Mouse (Mus musculus) heart, embryonic 10.5 days (tissue): Measurements from ENCODE around the gene Hbp1. TPM values are rescaled to one million over a fixed set of nuclear protein-coding genes. Genes with fewer than 3 reads are reported as not detected.

ENCODE experiments used
- DNase-seq: peaks from one replicate; pipeline ENCODE4 v3.0.0-alpha.2; 2017; ENCODE audit warnings: low spot score
- H3K27ac ChIP-seq: fragments of 300-500 bp; sonication (generic); 2 replicates; pipeline ENCODE4 v1.5.1; 2016; ENCODE audit warnings: mild to moderate bottlenecking
- H3K27me3 ChIP-seq: fragments of 300-500 bp; sonication (generic); 2 replicates; pipeline ENCODE4 v1.6.1; 2016; ENCODE audit warnings: mild to moderate bottlenecking; ENCODE audit not compliant: poor library complexity, insufficient read depth, severe bottlenecking
- H3K36me3 ChIP-seq: fragments of 300-500 bp; sonication (generic); 2 replicates; pipeline ENCODE4 v1.6.1; 2016; ENCODE audit warnings: mild to moderate bottlenecking, moderate library complexity
- H3K4me1 ChIP-seq: fragments of 300-500 bp; sonication (generic); 2 replicates; pipeline ENCODE4 v1.6.1; 2016; ENCODE audit warnings: mild to moderate bottlenecking
- H3K4me3 ChIP-seq: fragments of 300-500 bp; sonication (generic); 2 replicates; pipeline ENCODE4 v1.5.1; 2016; ENCODE audit warnings: mild to moderate bottlenecking, moderate library complexity
- H3K9me3 ChIP-seq: fragments of 300-500 bp; sonication (generic); 2 replicates; pipeline ENCODE4 v1.6.1; 2016; ENCODE audit warnings: mild to moderate bottlenecking, moderate library complexity
- WGBS: fragments of 180-500 bp; shearing (Covaris S2); methylation state at CpG from one replicate; pipeline ENCODE4 v1.1.7; 2016; 5-methylcytosine and 5-hydroxymethylcytosine counted together
- polyA plus RNA-seq: library from polyadenylated mRNA; unstranded; fragments of >200 nt; fragmentation: Nextera tagmentation; extraction: Ambion mirVana; gene quantifications from 2 replicates; pipeline ENCODE4 v1.2.1, GENCODE M21; 2016

The Hbp1 gene
- polyA plus RNA-seq, 1 experiment from 2014 or later: 84.4 TPM

DNA sequence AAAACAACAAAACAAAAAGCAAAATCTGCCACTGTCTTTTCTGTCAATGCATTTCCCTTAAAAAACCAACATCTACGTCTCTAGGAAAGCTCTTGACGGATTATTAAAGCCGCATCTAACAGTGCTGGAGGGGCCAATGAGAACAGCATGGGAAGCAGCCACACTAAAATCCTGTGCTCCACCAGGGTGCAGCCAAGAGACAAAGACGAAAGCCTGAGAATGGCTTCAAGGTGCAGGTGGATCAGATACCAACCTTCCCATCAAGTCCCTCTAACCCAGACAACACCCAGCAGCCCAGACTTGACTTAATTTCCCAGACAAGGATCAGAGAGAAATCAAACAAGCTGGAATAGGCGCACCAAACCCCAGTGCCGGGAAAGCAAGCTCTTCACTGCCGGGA is 26.2 kb upstream of the Hbp1 start:
- Histone ChIP-seq H3K4me3 (no peak overlapping the region), H3K27ac (no peak overlapping the region), H3K9me3 (no peaks in the 10 kb centered on the region), H3K4me1 (peaks cover 13% of the 10 kb centered on the region), H3K36me3 (no peaks in the 10 kb centered on the region), H3K27me3 (no peaks in the 10 kb centered on the region)
- DNase-seq: no peak
- 51% methylated on average over 7 of the region's 7 CpGs for WGBS

DNA sequence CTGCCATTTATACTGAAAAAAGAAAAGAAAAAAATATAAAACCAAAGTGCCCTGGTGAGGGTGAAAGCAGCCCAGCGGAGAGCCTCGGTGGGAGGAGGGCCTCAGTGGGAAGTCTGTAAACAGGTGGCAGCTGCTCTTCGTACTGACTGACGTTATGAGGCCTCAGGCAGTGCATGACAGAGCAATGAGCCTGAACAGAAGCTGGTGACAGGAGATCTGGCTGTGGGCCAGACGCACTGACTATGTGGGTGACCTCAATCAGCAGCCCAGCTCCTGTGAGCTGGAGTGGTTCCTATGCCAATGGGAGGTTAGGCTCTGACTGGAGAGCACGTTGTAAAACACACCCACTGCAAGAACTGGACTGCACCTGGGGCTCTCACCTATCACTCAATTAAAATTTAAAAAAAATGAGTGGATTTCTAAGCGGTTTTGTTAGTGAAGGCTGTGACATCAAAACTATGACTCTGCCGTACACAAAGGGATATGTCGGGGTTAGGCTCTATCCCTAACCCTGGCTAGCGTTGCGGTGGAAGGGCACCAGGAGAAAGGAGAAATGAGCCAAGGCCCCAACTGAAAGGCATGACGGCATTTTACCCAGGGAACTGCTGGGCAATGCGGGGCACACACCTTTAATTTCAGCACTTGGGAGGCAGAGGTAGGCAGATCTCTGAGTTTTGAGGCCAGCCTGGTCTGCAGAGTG is 23.3 kb upstream of the Hbp1 start:
- Histone ChIP-seq H3K4me1 (peaks cover 20% of the 10 kb centered on the region), H3K4me3 (no peak overlapping the region), H3K36me3 (no peaks in the 10 kb centered on the region), H3K27ac (no peak overlapping the region), H3K27me3 (no peaks in the 10 kb centered on the region), H3K9me3 (no peaks in the 10 kb centered on the region)
- WGBS: 57% methylated on average over 13 of the region's 13 CpGs
- DNase-seq: peak; percentile 93

DNA sequence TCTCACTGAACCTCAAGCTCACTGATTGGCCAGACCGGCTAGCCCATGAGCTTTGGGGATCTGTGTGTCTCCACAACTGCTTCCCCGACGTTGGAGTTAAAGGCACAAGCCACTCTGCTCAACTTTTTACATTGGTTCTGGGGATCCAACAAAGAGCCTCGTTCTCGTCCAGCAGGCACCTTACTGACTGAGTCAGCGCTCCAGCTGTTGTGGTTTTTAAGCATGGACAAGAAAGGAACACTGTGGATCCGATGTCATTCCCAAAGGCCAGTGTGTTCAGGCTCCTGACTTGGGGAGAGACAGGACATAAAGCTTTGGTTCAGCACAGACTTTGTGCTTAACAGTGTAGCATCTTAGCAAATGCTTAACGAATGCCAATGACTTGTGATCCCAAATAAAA is 21.2 kb upstream of the Hbp1 start:
- 85% methylated on average over 8 of the region's 8 CpGs for WGBS
- no peak overlapping the region for H3K27ac ChIP-seq
- no peaks in the 10 kb centered on the region for H3K36me3 ChIP-seq
- no peak for DNase-seq
- H3K4me1 ChIP-seq: peaks cover 18% of the 10 kb centered on the region
- H3K4me3 ChIP-seq: no peak overlapping the region
- no peaks in the 10 kb centered on the region for H3K9me3 ChIP-seq
- H3K27me3 ChIP-seq: no peaks in the 10 kb centered on the region

DNA sequence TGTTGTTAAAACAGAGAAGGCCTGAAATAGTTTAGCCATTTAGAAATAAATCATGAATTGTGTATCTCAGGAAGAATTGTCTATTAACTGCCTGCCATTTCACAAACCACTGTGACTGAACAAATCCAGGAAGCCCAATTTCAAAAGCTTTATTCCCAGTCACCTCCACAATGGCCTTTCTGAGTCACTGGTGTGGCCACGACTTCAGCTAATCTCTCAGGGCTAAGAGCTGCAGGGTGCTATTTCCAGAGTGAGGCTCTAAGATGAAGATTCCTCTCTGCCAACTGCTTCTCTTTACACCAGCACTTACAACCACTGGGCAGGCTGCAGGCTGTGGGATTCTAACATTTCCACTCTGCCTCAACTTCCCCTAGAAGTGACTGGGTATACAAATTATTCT is 18.8 kb upstream of the Hbp1 start:
- no peak overlapping the region for H3K27ac ChIP-seq
- 8% methylated on average over 1 of the region's 1 CpGs for WGBS

DNA sequence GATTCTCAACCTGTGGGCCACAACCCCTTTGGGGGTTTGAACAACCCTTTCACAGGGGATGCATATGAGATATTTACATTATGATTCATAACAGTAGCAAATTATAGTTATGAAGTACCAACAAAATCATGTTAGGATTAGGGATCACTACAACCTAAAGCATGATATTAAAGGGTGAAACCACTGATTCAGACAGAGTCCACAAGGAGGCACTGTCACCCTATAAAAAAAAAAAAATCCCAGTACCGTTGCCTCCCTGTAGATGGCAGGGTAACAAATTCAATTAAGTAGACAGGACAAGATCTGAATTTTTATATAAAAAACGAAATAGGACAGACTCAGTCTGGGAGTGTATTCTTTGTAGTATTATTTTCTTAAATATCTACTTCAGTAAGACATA is 17.2 kb upstream of the Hbp1 start:
- DNase-seq: no peak

More for the DNA sequence above, 18.8 kb upstream of the Hbp1 start:
- Histone ChIP-seq H3K4me3 (no peak overlapping the region), H3K36me3 (no peaks in the 10 kb centered on the region), H3K9me3 (no peaks in the 10 kb centered on the region), H3K4me1 (peaks cover 18% of the 10 kb centered on the region), H3K27me3 (no peaks in the 10 kb centered on the region)
- DNase-seq: no peak

DNA sequence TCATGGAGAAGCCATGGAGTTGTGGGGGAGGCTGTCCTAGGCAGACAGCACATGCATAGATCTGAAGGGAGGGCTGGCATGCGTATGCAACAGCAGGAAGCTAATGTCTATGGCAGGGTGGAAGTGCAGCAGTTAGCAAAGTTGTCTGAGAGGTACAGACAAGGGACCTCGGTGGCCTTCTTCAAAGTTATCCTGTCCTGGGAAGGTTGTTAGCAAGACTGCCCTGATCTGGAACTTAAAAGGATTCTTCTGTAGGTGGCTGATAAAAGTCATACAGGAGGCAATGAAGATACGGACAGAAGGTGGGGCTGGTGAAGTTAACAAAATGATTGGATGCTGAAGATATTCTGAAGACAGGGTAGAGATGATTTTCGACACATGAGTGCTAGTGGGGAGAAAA is 16.1 kb upstream of the Hbp1 start:
- Histone ChIP-seq H3K4me3 (no peak overlapping the region), H3K27me3 (no peaks in the 10 kb centered on the region), H3K36me3 (no peaks in the 10 kb centered on the region), H3K27ac (no peak overlapping the region), H3K4me1 (0 out of 2 replicates have a peak, but pooled peaks cover 9% of the 10 kb centered on the region), H3K9me3 (no peaks in the 10 kb centered on the region)
- WGBS: 66% methylated on average over 4 of the region's 4 CpGs
- DNase-seq: no peak

More for the DNA sequence above, 17.2 kb upstream of the Hbp1 start:
- no peaks in the 10 kb centered on the region for H3K27me3 ChIP-seq
- 0 out of 2 replicates have a peak, but pooled peaks cover 9% of the 10 kb centered on the region for H3K4me1 ChIP-seq
- H3K27ac ChIP-seq: no peak overlapping the region
- H3K4me3 ChIP-seq: no peak overlapping the region
- no peaks in the 10 kb centered on the region for H3K9me3 ChIP-seq
- H3K36me3 ChIP-seq: no peaks in the 10 kb centered on the region
- 8% methylated on average over 2 of the region's 2 CpGs for WGBS

DNA sequence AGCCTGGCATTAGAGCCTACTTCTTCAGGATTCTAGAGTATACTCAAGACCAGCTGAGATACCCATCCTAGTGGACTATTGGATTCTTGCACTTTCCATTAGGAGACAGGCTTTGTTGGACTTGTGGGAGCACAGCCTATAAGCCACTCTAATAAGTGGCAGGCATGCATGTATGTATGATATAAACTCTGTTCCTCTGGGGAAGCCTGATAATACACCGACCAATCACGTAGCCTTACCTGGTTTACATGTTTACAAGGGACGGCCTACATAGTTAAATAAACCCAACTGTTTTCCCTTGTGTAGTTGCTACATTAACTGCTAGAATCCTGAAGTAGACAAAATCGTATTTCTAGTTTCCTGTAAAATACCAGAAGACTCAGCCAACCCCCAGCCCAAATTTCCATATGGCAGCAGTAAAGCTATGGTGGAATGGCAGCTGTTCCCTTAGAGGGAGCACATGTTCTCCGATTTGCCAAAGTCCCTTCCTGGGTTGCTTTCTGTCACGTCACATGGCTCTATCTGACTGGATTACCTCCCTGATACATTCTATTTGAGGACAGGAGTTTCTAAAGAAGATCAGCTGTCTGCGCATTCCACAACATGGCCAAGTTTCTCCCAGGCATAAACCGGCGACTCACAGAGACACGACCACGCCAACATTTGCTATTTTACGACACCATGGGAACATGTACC is 15.3 kb upstream of the Hbp1 start:
- WGBS: 91% methylated on average over 12 of the region's 12 CpGs
- no peaks in the 10 kb centered on the region for H3K27me3 ChIP-seq
- 0 out of 2 replicates have a peak, but pooled peaks cover 9% of the 10 kb centered on the region for H3K4me1 ChIP-seq
- DNase-seq: no peak
- no peaks in the 10 kb centered on the region for H3K9me3 ChIP-seq
- H3K4me3 ChIP-seq: no peak overlapping the region
- H3K27ac ChIP-seq: no peak overlapping the region
- no peaks in the 10 kb centered on the region for H3K36me3 ChIP-seq

DNA sequence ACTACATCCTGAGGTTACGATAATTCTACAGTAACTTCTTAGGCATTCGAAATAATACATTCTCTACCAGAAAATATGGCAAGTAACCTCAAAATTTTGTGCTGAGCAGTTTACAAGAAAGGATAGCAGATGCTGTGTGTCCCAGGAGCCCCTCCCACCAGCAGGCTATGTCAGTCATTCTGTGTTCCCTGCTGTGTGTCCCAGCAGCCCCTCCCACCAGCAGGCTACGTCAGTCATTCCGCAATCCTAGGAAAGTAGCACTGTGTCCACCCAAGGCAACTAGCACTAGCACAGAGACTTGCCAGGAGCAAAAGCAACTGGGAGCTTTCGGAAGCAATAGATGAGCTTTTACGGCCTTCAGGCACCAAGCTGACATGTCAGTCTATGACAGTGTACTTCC is 13.7 kb upstream of the Hbp1 start:
- WGBS: 82% methylated on average over 6 of the region's 6 CpGs
- no peaks in the 10 kb centered on the region for H3K9me3 ChIP-seq

DNA sequence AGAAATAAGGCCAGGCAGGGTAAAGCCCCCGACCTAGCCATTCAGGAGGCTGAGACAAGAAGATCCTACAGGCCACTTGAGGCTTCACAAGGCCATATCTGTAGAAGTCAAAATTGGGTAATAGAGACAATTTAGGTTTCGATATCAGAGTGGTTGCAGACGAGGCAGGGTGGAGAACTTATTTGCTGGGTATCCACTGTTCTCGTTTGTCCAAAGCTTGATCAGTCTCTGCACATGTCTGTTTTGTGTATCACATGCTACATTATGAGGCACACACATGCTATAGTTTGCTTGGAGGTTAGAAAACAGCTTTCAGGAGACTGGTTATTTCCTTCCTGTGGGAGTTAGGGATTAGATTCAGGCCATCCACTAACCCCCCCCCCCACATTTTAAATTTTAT is 5.5 kb upstream of the Hbp1 start:
- Histone ChIP-seq H3K4me3 (no peak overlapping the region), H3K27ac (no peak overlapping the region), H3K9me3 (no peaks in the 10 kb centered on the region), H3K4me1 (0 out of 2 replicates have a peak, but pooled peaks cover 3% of the 10 kb centered on the region), H3K27me3 (no peaks in the 10 kb centered on the region), H3K36me3 (no peaks in the 10 kb centered on the region)
- no peak for DNase-seq
- 86% methylated on average over 4 of the region's 4 CpGs for WGBS

More for the DNA sequence above, 13.7 kb upstream of the Hbp1 start:
- no peak overlapping the region for H3K4me3 ChIP-seq
- no peaks in the 10 kb centered on the region for H3K27me3 ChIP-seq
- H3K36me3 ChIP-seq: no peaks in the 10 kb centered on the region
- H3K4me1 ChIP-seq: 0 out of 2 replicates have a peak, but pooled peaks cover 2% of the 10 kb centered on the region
- H3K27ac ChIP-seq: no peak overlapping the region
- DNase-seq: no peak

DNA sequence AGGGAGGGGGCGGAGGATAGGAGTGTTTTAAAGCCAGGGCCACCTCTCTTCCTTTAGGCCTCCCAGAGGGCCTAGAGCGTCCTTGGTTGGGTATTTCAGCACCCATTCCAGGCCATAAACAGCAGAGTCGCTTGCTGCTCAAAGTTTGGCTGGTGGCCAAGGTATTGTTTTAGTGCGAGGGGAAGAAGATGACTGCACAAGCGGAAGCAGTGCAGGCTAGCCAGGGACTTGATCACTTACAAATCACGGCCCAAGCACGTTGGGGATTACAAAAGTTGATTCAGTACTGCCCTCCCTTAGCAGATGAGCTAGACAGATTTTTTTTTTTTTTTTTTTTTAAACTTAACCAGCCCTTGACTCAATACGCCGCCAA is 310 bp upstream of the Hbp1 start:
- DNase-seq: no peak
- Histone ChIP-seq H3K27ac (peak overlapping the region; percentile 100), H3K27me3 (no peaks in the 10 kb centered on the region), H3K36me3 (no peaks in the 10 kb centered on the region), H3K4me3 (peak overlapping the region; percentile 92), H3K9me3 (no peaks in the 10 kb centered on the region), H3K4me1 (0 out of 2 replicates have a peak, but pooled peaks cover 3% of the 10 kb centered on the region)
- 6% methylated on average over 9 of the region's 9 CpGs for WGBS

DNA sequence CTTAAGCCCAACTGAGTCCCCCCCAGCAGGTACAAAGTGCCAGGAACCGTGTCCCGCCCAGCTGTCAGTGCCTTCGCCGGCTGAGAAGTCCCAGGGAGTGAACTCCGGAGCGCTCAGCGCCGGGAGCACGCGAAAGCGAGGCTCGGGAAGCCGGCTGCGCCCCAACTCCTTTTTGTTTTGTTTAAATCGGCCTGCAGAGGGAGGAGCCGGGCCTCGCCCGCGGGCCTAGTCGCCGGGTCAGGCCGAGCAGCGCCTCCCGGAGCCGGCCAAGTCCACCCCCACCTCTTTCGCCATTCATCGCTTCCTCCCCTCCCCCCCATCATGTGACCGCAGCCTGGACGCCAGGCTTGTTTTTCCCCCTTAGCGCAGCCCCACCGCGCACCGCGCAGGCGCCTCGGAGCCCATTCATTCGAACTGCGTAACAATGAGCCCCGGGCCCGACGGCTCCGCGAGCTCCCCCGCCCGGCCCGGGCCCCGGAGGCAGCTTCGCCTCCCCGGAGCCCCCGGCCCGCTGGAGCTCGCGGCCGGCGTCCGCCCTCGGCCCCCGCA is 1.1 kb downstream of the Hbp1 start:
- peak overlapping the region; percentile 100 for H3K27ac ChIP-seq
- under 1% methylated on average over 57 of the region's 58 CpGs for WGBS
- DNase-seq: peak; percentile 97
- H3K4me1 ChIP-seq: 0 out of 2 replicates have a peak, but pooled peaks cover 3% of the 10 kb centered on the region
- no peaks in the 10 kb centered on the region for H3K27me3 ChIP-seq
- peak overlapping the region; percentile 92 for H3K4me3 ChIP-seq
- H3K9me3 ChIP-seq: no peaks in the 10 kb centered on the region
- H3K36me3 ChIP-seq: no peaks in the 10 kb centered on the region

DNA sequence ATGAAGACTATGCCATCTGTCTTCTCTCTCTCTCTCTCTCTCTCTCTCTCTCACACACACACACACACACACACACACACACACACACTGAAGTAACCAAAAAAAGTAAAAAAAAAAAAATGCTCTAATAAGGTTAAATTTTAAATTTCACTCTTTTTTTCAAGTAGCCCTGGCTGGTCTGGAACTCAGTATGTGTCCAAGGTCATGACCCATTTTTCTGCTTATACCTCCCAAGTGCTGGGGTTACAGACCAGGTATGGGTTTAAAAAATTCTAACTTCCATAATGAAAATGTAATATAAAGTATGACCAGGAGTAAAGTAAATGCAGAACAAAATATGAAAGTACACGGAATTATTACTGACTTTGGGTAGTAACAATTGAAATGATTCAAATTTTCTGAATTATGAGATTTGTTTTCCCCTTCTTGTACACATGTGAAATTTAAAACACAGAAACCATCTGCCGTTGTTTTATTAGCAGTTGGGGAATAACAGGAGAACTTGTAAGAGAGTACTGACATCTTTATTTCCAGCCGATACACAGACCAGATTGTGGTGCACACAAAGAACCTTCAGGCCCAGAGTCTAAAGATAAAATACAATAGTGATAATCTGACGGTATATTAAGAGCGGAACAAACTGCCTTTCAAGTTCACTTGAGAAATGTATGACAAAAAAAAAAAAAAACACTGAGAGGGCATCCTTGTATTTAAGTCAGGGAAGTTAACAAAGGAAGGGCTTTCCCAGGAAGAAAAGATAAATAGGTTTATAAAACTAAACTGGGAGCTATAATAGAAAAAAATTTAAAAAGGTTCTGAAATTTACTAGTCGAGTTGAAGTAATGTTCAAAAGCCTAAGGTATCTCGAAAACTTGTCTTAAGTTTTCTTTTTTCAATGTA is 2.0 kb downstream of the Hbp1 start:
- Histone ChIP-seq H3K4me1 (0 out of 2 replicates have a peak, but pooled peaks cover 3% of the 10 kb centered on the region), H3K27ac (peak overlapping the region; percentile 100), H3K4me3 (peak overlapping the region; percentile 92), H3K9me3 (no peaks in the 10 kb centered on the region), H3K36me3 (peaks cover 4% of the 10 kb centered on the region; the same call in 1 of the 2 replicates), H3K27me3 (no peaks in the 10 kb centered on the region)
- DNase-seq: no peak
- WGBS: 32% methylated on average over 7 of the region's 7 CpGs
